Mouse (Mus musculus) spleen, postnatal 14 days (tissue): ENCODE measurements around the gene Prkg1.

ENCODE experiments used
- DNase-seq, 2 experiments: peaks; one replicate each; pipeline ENCODE4 v3.0.0; 2021 to 2022; ENCODE audit warnings: low spot score in 2 of 2

The Prkg1 gene

DNA sequence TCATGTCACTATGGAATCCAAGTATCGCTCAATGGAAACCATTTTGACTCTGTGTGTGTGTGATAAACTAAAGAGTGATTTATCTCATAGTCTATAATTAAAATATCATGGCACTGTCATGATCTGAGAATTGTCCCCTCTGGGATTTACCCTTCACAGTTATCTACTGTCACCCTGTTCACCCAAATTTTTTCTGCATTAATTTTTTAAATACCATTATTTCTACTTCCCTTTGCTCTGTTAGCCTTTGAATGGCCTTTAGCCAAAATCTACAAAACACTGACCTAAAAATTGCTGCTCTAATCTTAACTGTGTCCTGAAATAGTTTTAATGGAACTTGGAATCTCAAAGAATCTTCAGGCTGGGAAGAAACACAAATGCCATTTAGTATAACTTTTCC lies 143.1 kb downstream of the Prkg1 start:
- DNase-seq: no peak

DNA sequence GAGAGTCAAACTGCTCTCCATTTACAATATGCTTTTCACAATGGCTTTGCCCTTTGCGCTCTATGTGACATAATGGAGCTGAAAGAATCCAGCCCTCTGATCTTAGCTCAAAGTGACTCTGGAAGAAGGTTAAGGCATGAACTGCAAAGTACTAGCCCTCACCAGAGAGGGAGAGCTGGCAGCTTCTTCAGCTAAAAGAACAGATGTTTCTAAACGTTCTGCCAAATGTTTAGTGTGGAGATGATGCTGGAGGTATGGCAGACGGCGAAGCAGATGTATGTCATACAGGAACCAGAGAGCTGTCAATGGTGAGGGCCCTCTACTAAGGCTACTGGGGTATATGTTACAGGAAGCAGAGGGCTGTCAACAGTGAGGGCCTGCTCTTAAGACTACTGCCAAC lies 148.0 kb downstream of the Prkg1 start:
- no peak for DNase-seq

DNA sequence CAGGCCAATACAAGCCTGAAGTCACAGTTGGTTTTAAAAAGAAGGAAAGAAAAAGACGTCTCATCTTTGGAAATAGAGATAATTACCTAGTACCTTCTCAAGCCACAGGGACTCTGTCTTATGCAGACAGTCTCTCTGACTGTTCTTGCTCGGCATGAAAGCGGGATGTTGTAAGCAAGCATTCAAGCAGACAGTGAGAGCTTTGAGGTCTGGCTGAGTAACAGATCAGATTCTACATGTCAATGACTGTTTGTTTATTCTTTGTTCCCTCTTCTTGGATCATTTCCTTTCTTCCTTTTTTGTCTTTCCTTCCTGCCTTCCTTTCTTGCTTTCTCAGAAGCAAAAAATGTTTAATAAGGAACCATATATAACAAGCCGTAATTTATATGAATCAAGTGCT lies 148.7 kb downstream of the Prkg1 start:
- DNase-seq: no peak

DNA sequence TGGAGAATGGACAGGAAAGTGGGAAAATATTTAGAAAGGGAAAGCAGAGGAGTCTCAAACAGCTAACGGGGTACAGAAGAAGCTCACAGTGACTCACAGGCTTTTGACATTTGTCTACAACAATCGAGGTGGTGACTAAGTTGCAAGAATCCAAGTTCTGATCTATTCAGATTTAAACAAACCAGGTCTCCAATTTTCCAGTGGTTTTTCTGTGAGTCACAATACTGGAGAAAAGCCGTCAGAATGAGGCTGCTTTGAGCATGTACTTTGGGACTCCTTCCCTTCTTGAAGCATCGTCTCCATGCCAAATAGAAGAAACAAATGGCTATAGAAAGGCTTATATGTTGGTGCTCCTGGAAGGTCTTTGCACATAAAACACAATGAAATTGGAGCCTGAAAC lies 151.7 kb downstream of the Prkg1 start:
- no peak for DNase-seq

DNA sequence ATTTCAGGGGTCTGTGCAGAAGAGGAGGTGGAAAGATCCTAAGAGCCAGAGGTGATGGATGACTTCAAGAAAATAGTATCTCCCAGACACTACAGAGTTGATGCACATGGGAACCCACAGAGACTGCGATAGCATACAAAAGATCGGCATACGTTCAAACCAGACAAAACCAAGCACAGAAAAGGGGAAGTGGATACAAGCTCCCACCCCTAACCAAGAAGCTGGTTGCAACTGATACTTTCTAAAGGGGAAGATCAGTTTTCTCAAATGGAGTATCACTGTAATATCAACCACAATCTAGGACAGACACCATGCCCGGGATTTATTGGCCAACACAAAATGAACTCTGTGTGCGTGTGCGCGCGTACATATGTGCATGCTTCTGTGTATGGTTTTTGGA lies 162.3 kb downstream of the Prkg1 start:
- no peak for DNase-seq

DNA sequence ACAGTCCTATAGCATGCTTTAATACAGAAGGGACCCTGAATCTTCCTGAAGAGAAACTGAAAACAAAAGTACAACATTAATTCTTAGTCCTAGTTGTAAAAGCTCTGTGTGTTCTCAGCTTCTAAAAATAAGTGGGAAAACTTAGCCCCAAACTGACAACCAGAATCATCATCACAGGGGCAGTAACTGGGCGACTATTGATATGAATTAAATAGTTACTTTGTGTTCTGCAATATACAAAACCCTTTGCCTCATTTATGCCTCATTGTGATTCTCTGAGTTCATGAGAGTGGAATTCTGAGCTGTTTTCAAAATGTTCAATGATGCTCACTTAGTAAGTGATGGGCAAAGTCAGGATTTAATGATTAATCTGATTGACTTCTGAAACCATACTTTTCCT lies 170.8 kb downstream of the Prkg1 start:
- no peak for DNase-seq

DNA sequence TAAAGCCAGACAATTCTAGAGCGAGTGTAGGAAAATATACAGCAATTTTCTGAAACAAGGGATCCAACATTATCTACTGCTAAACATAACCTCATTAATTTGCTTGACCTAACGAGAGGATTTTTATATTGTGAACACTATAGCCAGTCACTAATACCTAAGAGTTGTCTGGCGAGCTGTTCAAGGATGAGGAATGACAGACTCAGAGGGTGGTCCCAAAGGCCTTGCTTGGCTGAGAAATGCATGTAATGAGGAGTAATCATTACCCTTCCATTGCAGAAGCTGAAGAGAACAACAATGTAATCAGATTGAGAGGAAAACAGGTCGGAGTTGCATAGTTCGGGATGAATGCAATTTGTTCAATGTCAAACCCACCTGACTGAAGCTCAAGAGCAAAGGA lies 174.1 kb downstream of the Prkg1 start:
- DNase-seq: no peak

DNA sequence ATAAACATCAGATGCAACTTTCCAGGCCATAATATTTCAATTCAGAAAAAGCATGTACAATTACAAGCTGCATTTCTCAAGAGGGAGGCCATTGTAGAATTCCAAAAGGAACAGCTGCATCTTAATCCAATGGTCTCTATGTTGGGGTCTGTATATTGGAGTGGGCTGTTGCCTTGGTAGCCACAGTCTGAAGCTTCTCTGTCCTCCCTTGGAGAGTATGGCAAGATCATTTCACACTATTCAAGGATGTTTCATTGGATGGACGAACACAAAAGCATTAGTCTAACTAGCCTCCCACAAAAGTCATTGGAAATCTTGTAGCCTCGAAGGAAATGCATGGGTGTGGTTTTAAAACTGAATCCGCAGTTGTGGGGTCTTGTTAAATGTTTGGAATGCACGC lies 187.7 kb downstream of the Prkg1 start:
- no peak for DNase-seq

DNA sequence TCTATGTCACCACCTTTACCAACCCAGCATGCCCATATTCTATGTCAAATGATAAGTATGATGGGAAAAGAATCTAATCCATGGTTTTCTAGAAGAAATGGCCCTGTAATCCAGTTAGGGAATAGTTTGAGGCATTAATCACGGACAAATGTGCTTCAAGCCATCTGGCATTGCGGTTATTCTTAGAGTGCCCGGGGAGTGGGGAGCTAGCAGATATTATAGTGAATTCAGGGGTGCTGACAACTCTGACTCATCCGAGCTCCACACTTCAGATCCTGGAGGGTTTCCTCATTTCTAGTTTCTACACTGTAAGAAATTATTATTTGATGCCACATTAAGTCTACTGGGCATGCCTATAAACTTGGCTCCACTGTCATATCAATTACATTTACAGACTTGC lies 200.5 kb downstream of the Prkg1 start:
- DNase-seq: no peak

DNA sequence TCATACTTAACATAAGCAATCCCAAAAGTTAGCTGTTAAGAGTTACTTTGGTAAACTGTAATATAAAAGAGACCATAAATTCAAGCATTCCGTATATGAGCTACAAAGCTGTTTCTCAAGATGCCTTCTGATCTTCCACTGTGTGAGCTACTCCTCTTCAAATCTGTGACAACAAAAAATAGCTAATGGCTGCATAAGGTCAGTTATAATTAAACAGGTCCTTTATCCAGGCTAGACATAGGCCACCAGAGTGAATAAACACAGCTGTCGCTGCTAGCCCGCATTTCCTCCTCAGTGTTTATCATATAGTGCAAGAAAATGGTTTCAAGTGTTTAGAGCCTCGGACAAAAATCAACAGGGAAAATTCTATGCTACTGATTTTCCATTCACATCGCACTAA lies 218.8 kb downstream of the Prkg1 start:
- DNase-seq: no peak

DNA sequence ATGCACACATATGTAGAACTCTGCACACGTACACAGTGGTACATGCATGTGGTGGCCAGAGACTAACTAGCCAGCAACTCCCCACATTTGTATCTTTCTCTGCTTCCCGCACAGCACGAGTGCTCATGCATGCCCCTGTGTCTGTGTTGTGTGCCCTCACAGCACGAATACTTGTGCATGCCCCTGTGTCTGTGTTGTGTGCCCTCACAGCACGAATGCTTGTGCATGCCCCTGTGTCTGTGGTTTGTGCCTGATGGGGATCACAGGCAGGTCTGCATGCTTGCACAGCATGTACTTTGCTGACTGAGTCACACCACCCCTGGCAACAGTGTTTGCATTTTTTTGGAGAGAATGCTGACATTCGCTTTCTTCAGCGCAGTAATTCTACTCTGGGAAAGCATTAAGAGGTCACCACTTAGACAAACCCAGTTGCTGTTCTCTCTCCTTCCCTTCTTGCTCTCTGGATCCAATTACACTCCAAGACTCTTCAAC lies 233.5 kb downstream of the Prkg1 start:
- no peak for DNase-seq

DNA sequence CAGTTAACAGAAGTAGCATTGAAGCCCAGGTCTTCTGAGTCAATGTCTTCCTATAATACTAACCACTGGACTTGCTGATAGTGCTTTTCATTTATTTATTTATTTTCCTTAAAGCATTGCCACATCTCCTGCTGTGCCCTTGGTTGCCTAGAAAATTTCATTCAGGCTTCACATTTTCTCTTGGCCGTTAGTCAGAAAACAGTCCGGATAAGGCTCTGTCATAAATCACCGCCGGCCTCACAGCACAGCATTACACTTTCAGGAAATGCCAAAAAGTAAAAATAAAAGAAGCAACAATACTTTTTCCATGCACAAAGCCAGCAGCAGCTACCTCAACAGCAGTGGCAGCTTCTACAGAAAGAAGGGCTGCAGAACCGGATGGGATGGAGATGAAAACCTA lies 234.2 kb downstream of the Prkg1 start:
- DNase-seq: no peak

DNA sequence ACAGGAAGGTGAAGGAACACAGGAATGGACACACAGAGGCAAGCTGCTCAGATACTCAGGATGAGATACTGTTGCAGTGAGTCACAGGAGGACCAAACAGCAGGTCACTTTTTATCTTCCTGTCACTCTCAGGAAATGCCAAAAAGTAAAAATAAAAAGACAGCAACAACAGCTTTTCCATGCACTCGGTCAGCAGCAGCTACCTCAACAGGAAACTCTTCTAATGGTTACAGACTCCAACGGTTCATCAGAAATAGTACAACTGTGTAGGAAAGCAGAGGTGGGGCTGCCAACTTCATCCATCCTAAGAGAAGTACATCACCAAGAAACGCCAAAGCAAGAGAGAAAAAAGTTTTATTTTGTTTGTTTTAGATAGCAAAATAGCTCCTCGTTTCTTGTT lies 234.9 kb downstream of the Prkg1 start:
- no peak for DNase-seq

DNA sequence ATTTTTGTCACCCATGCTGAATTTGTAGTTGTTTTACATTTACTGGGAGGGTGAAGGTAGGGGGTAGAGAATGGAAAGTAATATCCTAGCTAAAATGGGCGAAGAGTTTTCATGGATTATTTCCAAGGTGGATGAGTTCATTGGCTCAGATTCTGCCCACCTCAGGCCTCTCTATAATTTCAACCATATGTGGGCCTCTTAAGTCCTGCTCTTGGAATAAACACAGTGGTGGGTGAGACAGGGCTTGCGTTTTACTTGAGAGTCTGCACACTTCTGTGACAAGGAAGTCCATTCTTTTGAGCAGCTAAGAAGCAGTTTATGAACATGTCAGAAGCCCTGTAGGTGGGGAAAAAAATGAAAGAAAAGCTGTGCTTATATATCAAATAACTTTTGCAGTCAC lies 250.3 kb downstream of the Prkg1 start:
- DNase-seq: no peak

DNA sequence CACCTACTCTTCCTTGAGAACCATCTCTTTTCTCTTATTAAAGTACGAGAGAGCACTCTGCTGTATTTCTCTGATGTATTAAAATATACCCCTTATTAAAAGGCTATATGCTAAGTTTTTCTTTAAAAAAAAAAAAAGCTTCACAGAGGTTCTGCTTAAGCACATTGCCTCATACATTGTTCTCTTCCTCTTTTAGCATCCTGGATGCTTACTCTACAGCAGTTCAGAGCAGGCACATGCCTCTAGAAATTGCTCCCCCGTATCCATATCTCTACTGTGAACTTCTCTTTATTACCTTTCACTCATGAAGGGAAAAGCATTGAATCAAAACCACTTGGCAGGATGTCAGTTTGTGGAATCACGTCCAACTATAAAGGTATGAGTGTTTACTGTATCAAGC lies 257.0 kb downstream of the Prkg1 start:
- DNase-seq: no peak

DNA sequence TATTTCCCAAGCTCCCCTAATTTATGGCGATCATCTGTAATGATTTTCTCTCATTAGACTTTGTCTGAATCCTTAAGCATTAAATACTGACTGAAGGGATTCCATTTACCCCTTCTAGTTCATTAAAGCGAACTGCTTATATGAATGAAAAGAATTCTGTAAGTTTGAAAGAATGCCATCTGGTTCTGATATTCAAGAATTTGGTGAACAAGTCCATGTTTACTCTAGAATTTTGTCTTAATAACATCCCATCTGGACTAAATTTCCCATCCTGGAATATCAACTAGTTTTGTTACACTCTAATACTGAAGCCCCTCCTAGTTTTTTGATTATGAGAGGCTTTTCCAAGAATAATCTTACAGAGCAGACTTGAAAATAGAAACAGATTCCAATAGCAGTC lies 258.5 kb downstream of the Prkg1 start:
- DNase-seq: no peak

DNA sequence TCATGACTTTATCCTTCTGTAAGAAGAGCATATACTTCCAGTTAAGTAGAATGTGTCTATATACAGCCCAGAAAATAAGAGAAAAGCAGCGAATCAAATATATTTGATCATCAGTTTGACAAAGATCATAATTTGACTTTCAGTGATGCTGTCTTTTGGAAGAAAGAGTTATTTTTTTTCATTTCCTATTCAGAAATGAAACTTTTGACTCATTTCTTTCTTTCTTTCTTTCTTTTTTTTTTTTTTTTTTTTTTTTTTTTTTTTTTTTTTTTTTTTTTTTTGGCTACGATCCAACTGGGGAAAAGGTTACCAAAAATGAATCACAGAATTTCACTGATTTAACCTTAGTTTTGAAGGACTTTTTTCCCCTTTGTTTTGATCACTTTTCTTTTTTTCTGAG lies 259.8 kb downstream of the Prkg1 start:
- DNase-seq: no peak

DNA sequence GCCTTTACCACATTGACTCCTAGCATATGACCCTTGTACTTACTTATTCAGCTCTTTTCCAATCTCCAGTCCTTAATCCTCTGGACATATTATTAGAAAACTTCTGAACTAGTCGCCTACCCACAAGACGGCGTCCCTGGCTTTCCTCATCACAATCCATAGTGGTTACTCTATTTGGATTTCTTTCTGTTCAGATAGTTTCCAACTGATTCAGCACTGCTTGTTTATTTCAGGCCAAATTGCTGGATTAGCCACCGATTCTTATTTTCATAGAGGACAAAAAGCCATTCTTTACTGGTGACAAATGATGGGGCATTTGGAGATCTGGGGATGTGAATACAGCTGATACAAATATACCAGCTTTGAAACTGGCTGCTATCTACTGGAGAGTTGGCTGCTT lies 267.4 kb downstream of the Prkg1 start:
- DNase-seq: no peak

DNA sequence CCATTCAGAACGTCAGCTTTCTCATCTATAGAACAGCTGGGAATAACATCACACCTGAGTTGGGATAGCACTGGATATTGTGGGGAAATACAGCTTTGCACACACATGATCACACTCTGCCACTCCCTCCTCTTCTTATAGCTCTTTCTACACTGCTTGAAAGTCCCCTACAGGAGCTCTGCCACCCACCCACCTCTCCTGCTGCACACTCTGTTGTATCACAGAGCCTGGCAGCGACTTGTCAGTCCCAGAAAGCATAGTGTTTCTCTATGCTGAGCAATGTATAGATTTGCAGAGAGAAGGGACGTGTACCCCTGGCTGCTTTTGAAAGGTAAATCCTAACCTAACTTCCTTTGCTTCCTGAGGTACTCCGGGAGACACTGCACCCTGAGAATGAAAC lies 275.2 kb downstream of the Prkg1 start:
- DNase-seq: no peak

DNA sequence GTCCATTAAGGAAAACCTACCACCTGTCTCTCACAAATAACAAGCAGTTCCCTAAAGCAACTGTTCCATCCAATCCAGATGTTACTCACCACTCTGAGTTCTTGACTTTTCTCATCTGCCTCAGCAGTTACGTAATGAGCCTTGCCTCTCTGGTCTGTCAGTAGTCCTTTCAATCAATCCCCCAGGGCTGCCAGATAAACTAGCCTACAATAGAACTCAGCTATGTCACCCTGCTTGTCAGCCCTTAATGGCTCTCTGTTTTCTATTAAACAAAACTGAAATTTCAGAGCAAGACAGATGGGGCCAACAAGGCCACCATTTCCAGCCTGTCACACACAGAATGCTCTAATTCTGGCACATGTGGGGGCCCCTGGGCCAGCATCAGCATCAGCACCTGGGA lies 293.1 kb downstream of the Prkg1 start:
- DNase-seq: no peak

DNA sequence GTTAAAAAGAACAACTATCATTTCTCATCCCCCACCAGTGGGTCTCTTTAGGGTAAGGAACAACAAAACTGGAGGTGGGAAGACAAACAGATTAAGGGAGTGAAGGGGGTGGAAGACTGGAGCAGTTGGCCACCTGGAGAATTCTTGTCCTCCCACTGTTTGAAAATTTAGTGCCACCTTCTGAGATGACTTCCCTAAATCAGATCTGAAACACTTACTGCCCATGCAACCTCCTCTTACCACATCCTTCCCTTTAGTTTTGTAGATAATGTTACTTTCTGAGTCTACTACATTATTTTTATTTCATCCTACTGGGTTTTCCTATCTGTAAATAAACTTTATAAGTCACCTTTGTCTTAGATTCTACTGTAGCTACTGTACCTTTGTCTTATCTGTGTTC lies 304.6 kb downstream of the Prkg1 start:
- DNase-seq: no peak

DNA sequence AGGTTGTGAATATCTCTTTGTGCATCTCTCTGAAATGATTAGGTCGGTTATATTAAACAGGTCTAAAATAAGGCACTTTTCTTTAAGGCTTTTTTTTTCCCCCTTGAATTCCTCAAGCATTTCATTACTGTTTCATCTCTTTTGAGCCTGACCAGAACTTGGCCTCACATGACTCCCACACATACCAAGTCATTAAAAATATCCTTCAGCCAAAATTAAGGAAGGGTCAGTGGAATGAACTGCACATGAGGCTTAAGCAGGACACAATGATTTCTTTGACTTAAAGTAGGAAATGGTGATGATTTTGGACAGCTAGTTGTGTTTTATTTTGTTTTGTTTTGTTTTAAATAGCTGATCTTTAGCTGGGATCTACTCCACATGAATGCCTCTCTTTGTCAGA lies 320.7 kb downstream of the Prkg1 start:
- no peak for DNase-seq

DNA sequence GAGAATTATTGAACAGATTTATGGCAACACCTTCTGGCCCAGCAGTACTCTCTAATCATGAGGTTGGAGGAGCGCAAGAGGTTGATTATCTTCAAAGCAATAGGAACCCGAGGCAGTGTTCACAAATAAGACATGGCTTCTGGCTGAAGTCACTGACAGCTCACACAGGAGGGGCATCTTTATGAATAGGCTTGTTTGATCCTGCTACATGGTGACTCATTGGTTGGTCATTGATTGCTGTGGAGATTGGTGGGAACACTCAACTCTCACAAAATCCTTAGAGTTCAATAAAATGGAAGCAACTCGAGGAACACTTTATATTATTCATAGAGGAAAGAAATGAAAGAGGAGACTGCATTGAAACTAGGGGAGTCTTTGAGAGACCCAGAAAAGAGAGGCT lies 322.5 kb downstream of the Prkg1 start:
- no peak for DNase-seq

DNA sequence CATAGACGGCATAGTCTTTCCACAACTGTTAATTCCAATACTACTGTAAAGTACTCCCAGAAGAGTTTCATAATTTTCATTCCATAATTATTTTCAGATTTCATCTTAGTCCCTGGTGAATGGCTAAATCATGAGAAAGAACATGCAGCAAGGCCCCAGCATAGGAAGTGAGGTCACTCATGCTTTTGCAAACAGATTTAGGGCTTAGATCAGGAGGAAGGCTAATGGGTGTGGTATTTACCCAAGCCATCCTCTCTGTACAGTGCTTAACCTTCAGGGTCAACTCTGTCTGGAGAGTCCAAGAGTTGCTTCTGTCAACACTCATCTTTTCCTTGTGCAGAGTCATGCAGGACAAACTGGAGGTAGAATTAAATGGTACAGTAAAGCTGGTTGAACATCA lies 331.4 kb downstream of the Prkg1 start:
- DNase-seq: no peak

DNA sequence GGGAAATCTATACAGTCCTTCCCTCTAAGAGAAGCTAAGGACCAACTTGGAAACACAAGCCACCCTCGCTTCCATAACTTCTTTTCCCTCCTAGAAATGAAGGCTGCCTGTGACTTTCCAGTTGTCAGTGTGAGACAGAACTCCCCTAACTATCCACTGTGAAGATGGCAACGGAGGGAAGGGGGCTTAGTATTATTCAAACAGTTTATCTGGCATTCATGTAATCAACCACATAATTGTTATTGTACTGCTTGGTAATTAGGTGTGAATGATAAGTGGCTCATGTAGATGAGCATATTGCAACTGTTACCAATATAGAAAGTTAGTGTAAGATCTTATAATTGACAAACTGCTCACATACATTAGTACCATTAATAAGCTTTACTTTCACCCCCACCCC lies 333.4 kb downstream of the Prkg1 start:
- DNase-seq: no peak
